Mouse (Mus musculus): Measurements from ENCODE around the gene Nipa2.
"Not testable (repeated sequence)": the region's sequence is repeated elsewhere in the genome, so short reads cannot be mapped to it uniquely, and the experiment has no call there.

Nipa2 gene

GRCm38 (mm10) chr7:55935025-55935424 lies 27.3 kb downstream of the Nipa2 start:
- no peak for DNase-seq

- no peak for DNase-seq
These were observed 33.6 kb downstream of the Nipa2 start for GRCm38 (mm10) chr7:55928649-55929048.

GRCm38 (mm10) chr7:55927262-55927661 lies 35.0 kb downstream of the Nipa2 start:
- no peak for DNase-seq

GRCm38 (mm10) chr7:55918365-55918764 lies 43.9 kb downstream of the Nipa2 start:
- not testable (repeated sequence) for DNase-seq

GRCm38 (mm10) chr7:55912118-55912517 lies 50.2 kb downstream of the Nipa2 start:
- no peak for DNase-seq

GRCm38 (mm10) chr7:55911371-55911770 lies 50.9 kb downstream of the Nipa2 start:
- DNase-seq = no peak

- no peak for DNase-seq
These were observed 51.9 kb downstream of the Nipa2 start for GRCm38 (mm10) chr7:55910356-55910755.

GRCm38 (mm10) chr7:55909519-55909918 lies 52.8 kb downstream of the Nipa2 start:
- no peak for DNase-seq

GRCm38 (mm10) chr7:55905449-55905848 lies 56.8 kb downstream of the Nipa2 start:
- no peak for DNase-seq

GRCm38 (mm10) chr7:55903766-55904165 lies 58.5 kb downstream of the Nipa2 start:
- DNase-seq = no peak

- no peak for DNase-seq
These were observed 70.5 kb downstream of the Nipa2 start for GRCm38 (mm10) chr7:55891797-55892196.

GRCm38 (mm10) chr7:55890731-55891130 lies 71.5 kb downstream of the Nipa2 start:
- no peak for DNase-seq

GRCm38 (mm10) chr7:55889996-55890395 lies 72.3 kb downstream of the Nipa2 start:
- no peak for DNase-seq

- DNase-seq = no peak
These were observed 73.7 kb downstream of the Nipa2 start for GRCm38 (mm10) chr7:55888603-55889002.
